Mouse (Mus musculus): ENCODE data around the gene Rapgef5. TPM values are rescaled to one million over a fixed set of nuclear protein-coding genes. Genes with fewer than 3 reads are reported as not detected.

Gene Rapgef5
- polyA plus RNA-seq (2015; fragmentation: Nextera tagmentation; extraction: Ambion mirVana), result 25.8 and 25.9 TPM in 2 replicates

GRCm38 (mm10) chr12:117516179-117516578, at the start of gene Rapgef5:
TSS of gene Rapgef5 (plus strand) at chr12:117516479.
- no peaks in the 10 kb centered on the region for H3K36me3 ChIP-seq (ENCODE audit: control insufficient read depth, insufficient read depth, low read length)
- H3K4me1 ChIP-seq (replicated peaks; ENCODE audit: control insufficient read depth, insufficient read depth, low read length), result peaks cover 4% of the 10 kb centered on the region; the same call in 1 of the 2 replicates
- no peak within 1 kb of the TSS for H3K9ac ChIP-seq (ENCODE audit: low read length)
- H3K27ac ChIP-seq (ENCODE audit: low read length), result no peak within 1 kb of the TSS
- H3K27me3 ChIP-seq (ENCODE audit: control insufficient read depth, insufficient read depth, low read depth, low read length), result no peaks in the 10 kb centered on the region
- H3K4me2 ChIP-seq (ENCODE audit: low read depth, low read length), result no peak within 1 kb of the TSS
- no peaks in the 10 kb centered on the region for H3K9me3 ChIP-seq (ENCODE audit: control insufficient read depth, low read length)
- ATAC-seq (ENCODE audit: low read depth), result no peak
- WGBS, result 78% methylated on average over 2 of the region's 2 CpGs
- no peak within 1 kb of the TSS for H3K4me3 ChIP-seq (ENCODE audit: low read length)

DNA sequence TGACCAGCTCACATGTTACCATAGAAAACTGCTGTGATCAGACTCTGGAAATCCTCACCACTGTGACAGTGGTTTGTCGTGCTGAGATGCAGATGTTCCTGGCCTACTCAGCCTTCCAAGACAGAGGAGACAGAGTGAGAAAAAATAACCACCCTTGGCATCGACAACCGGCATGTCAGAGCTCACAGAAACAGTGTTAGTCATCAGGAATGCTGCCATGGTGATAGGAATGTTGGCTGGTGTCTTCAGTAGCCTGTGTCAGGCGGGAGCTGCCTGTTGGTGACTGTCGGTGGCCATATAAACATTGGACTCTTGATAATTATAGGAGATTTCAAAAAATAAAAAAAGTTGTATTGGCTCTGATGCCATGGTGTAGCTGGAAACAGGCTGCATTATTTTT, 48.0 kb upstream of the Rapgef5 start:
- ATAC-seq (ENCODE audit: low read depth), result peak; percentile 80
- Histone ChIP-seq H3K27me3 (ENCODE audit: control insufficient read depth, insufficient read depth, low read depth, low read length) (no peaks in the 10 kb centered on the region), H3K4me3 (ENCODE audit: low read length) (no peak overlapping the region), H3K27ac (ENCODE audit: low read length) (no peak overlapping the region), H3K36me3 (ENCODE audit: control insufficient read depth, insufficient read depth, low read length) (no peaks in the 10 kb centered on the region), H3K9me3 (ENCODE audit: control insufficient read depth, low read length) (no peaks in the 10 kb centered on the region), H3K4me1 (replicated peaks; ENCODE audit: control insufficient read depth, insufficient read depth, low read length) (0 out of 2 replicates have a peak, but pooled peaks cover 3% of the 10 kb centered on the region), H3K9ac (ENCODE audit: low read length) (no peak overlapping the region), H3K4me2 (ENCODE audit: low read depth, low read length) (no peak overlapping the region)
- WGBS, result 31% methylated on average over 5 of the region's 5 CpGs

DNA sequence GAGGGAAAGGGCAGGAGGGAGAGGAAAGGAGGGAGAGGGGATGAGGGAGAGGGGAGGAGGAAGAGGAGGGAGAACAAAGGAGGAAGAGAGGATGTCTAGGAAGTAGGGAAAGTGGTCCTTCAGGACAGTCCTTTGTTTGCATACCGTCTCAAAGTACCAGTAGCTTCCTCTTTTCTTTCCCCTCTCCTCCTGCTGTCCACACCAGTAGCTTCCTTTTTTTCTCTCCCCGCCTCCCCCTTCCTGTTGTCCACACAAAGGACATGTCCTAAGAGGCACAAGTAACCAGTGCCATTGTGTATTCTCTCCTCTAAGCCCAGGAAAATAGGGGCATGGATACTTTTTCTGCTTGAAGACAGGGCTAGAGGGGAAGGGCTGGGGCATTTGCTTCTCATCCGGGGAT, 37.3 kb upstream of the Rapgef5 start:
- Histone ChIP-seq H3K27ac (ENCODE audit: low read length) (peak overlapping the region; percentile 83), H3K4me1 (replicated peaks; ENCODE audit: control insufficient read depth, insufficient read depth, low read length) (peaks cover 5% of the 10 kb centered on the region), H3K9me3 (ENCODE audit: control insufficient read depth, low read length) (no peaks in the 10 kb centered on the region), H3K36me3 (ENCODE audit: control insufficient read depth, insufficient read depth, low read length) (no peaks in the 10 kb centered on the region), H3K4me3 (ENCODE audit: low read length) (no peak overlapping the region), H3K27me3 (ENCODE audit: control insufficient read depth, insufficient read depth, low read depth, low read length) (no peaks in the 10 kb centered on the region), H3K9ac (ENCODE audit: low read length) (no peak overlapping the region), H3K4me2 (ENCODE audit: low read depth, low read length) (0 out of 2 replicates have a peak overlapping the region, but pooled peaks have one; percentile 8)
- 42% methylated on average over 3 of the region's 3 CpGs for WGBS
- ATAC-seq (ENCODE audit: low read depth), result peak; percentile 53

DNA sequence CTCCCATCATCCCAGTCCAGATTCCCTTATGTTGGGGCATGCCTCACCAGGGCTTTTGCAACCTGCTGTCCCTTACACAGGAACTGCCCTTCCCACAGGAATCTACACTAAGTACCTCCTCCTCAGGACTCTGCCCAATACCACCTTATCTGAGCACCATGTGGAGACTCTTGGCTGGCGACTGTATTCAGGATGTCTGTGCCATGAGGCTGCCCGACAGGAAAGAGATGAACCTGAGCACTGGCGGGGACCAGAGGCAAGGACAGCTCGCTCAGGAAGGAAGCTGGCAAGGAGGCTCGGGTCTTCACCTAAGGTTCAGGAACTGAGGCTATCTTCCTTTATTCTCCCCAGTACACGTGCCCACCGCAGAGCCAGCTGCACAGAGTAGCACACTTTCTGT, 36.6 kb upstream of the Rapgef5 start:
- ATAC-seq (ENCODE audit: low read depth), result peak; percentile 78
- no peak overlapping the region for H3K9ac ChIP-seq (ENCODE audit: low read length)
- WGBS, result 36% methylated on average over 7 of the region's 7 CpGs
- H3K4me3 ChIP-seq (ENCODE audit: low read length), result no peak overlapping the region
- no peaks in the 10 kb centered on the region for H3K27me3 ChIP-seq (ENCODE audit: control insufficient read depth, insufficient read depth, low read depth, low read length)
- H3K9me3 ChIP-seq (ENCODE audit: control insufficient read depth, low read length), result no peaks in the 10 kb centered on the region
- no peaks in the 10 kb centered on the region for H3K36me3 ChIP-seq (ENCODE audit: control insufficient read depth, insufficient read depth, low read length)
- peak overlapping the region; percentile 83 for H3K27ac ChIP-seq (ENCODE audit: low read length)
- peaks cover 5% of the 10 kb centered on the region for H3K4me1 ChIP-seq (replicated peaks; ENCODE audit: control insufficient read depth, insufficient read depth, low read length)
- 0 out of 2 replicates have a peak overlapping the region, but pooled peaks have one; percentile 8 for H3K4me2 ChIP-seq (ENCODE audit: low read depth, low read length)

GRCm38 (mm10) chr12:117480958-117481357, 35.3 kb upstream of the Rapgef5 start:
- Histone ChIP-seq H3K27me3 (ENCODE audit: control insufficient read depth, insufficient read depth, low read depth, low read length) (no peaks in the 10 kb centered on the region), H3K4me1 (replicated peaks; ENCODE audit: control insufficient read depth, insufficient read depth, low read length) (peaks cover 5% of the 10 kb centered on the region), H3K36me3 (ENCODE audit: control insufficient read depth, insufficient read depth, low read length) (no peaks in the 10 kb centered on the region), H3K27ac (ENCODE audit: low read length) (no peak overlapping the region), H3K4me2 (ENCODE audit: low read depth, low read length) (no peak overlapping the region), H3K9ac (ENCODE audit: low read length) (no peak overlapping the region), H3K9me3 (ENCODE audit: control insufficient read depth, low read length) (no peaks in the 10 kb centered on the region), H3K4me3 (ENCODE audit: low read length) (no peak overlapping the region)
- WGBS, result 67% methylated on average over 3 of the region's 3 CpGs
- ATAC-seq (ENCODE audit: low read depth), result no peak

DNA sequence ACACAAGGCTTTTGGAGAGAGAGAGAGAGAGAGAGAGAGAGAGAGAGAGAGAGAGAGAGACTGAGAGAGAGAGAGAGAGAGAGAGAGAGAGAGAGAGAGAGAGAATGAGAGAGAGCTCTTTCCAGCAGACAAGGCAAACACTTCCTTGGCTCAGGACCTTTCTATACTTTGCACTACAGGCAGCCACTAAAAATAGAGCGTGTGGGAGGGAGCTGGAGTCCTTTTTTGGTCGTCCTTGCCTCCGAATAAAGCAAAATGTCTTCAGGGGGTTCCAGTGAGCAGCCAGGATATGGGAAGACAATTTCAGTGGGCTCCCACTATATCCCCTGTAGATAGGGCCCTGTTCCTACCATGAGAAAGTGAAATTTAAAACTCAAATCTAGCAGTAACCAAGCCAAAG, 33.6 kb upstream of the Rapgef5 start:
- Histone ChIP-seq H3K4me2 (ENCODE audit: low read depth, low read length) (no peak overlapping the region), H3K9ac (ENCODE audit: low read length) (no peak overlapping the region), H3K4me1 (replicated peaks; ENCODE audit: control insufficient read depth, insufficient read depth, low read length) (peaks cover 8% of the 10 kb centered on the region), H3K4me3 (ENCODE audit: low read length) (no peak overlapping the region), H3K36me3 (ENCODE audit: control insufficient read depth, insufficient read depth, low read length) (no peaks in the 10 kb centered on the region), H3K9me3 (ENCODE audit: control insufficient read depth, low read length) (no peaks in the 10 kb centered on the region), H3K27ac (ENCODE audit: low read length) (peak overlapping the region; percentile 47; the same call in 1 of the 2 replicates), H3K27me3 (ENCODE audit: control insufficient read depth, insufficient read depth, low read depth, low read length) (no peaks in the 10 kb centered on the region)
- WGBS, result 10% methylated on average over 3 of the region's 3 CpGs
- ATAC-seq (ENCODE audit: low read depth), result no peak

DNA sequence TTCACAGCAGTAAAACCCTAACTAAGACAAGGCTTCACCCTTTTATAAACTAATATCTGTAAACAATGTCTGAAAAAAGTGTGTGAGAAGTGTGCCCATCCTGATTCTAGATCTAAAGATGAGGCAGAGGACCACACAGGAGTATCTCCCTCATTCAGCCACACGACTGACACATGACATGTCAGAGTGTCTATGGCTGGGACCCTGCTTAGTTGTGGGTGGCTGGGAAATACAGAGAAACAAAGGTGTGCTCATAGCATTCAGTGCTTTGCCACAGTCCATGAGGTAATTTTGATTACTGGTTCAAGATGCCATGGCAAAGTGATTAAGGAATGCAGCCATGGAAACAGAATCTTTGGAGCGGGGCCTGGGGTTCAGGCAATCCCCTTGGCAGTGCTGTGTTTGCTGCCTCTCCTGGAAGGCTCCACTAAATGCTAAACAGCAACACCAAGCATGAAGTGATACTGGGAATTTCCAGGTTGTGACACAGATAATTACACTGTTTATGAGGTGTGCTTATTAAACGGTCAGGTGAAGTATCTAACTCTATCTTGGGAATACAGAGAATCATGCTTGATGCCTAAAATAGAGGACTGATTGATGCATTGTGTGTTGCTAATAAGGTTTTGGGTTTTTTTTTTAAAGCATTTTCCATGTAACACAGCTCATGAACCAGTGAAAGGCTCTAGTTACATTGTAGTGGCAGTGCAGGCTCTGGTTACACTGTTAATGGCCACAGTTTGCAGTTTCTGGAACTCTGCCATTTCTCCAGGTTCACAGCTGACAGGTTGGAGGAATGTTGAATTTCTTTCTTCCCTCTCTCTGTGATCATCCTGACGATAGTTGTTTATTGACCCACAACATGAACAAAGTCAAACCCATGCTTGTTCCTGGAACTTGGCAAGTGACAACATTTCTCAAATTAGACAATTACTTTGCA, 29.9 kb upstream of the Rapgef5 start:
- Histone ChIP-seq H3K9ac (ENCODE audit: low read length) (no peak overlapping the region), H3K36me3 (ENCODE audit: control insufficient read depth, insufficient read depth, low read length) (no peaks in the 10 kb centered on the region), H3K4me1 (replicated peaks; ENCODE audit: control insufficient read depth, insufficient read depth, low read length) (peaks cover 3% of the 10 kb centered on the region), H3K27me3 (ENCODE audit: control insufficient read depth, insufficient read depth, low read depth, low read length) (no peaks in the 10 kb centered on the region), H3K27ac (ENCODE audit: low read length) (no peak overlapping the region), H3K4me2 (ENCODE audit: low read depth, low read length) (no peak overlapping the region), H3K4me3 (ENCODE audit: low read length) (no peak overlapping the region), H3K9me3 (ENCODE audit: control insufficient read depth, low read length) (no peaks in the 10 kb centered on the region)
- ATAC-seq (ENCODE audit: low read depth), result no peak; the same call in 1 of the 2 replicates
- WGBS, result 67% methylated on average over 4 of the region's 4 CpGs

- WGBS, result 37% methylated on average over 3 of the region's 3 CpGs
- Histone ChIP-seq H3K9me3 (ENCODE audit: control insufficient read depth, low read length) (no peaks in the 10 kb centered on the region), H3K4me2 (ENCODE audit: low read depth, low read length) (no peak overlapping the region), H3K27me3 (ENCODE audit: control insufficient read depth, insufficient read depth, low read depth, low read length) (no peaks in the 10 kb centered on the region), H3K9ac (ENCODE audit: low read length) (no peak overlapping the region), H3K27ac (ENCODE audit: low read length) (no peak overlapping the region), H3K4me1 (replicated peaks; ENCODE audit: control insufficient read depth, insufficient read depth, low read length) (peaks cover 4% of the 10 kb centered on the region), H3K36me3 (ENCODE audit: control insufficient read depth, insufficient read depth, low read length) (no peaks in the 10 kb centered on the region), H3K4me3 (ENCODE audit: low read length) (no peak overlapping the region)
- ATAC-seq (ENCODE audit: low read depth), result no peak
These were observed 19.6 kb upstream of the Rapgef5 start for GRCm38 (mm10) chr12:117496501-117497176.

- Histone ChIP-seq H3K4me1 (replicated peaks; ENCODE audit: control insufficient read depth, insufficient read depth, low read length) (peaks cover 4% of the 10 kb centered on the region), H3K27me3 (ENCODE audit: control insufficient read depth, insufficient read depth, low read depth, low read length) (no peaks in the 10 kb centered on the region), H3K9me3 (ENCODE audit: control insufficient read depth, low read length) (no peaks in the 10 kb centered on the region), H3K36me3 (ENCODE audit: control insufficient read depth, insufficient read depth, low read length) (no peaks in the 10 kb centered on the region), H3K27ac (ENCODE audit: low read length) (no peak overlapping the region), H3K4me2 (ENCODE audit: low read depth, low read length) (no peak overlapping the region), H3K9ac (ENCODE audit: low read length) (no peak overlapping the region), H3K4me3 (ENCODE audit: low read length) (no peak overlapping the region)
- no peak for ATAC-seq (ENCODE audit: low read depth)
- WGBS, result 94% methylated on average over 1 of the region's 1 CpGs
These were observed 18.9 kb upstream of the Rapgef5 start for GRCm38 (mm10) chr12:117497361-117497760.

Measured in lung, embryonic 16.5 days (tissue).